Mouse (Mus musculus): ENCODE results near the gene Rrp9.

DNA sequence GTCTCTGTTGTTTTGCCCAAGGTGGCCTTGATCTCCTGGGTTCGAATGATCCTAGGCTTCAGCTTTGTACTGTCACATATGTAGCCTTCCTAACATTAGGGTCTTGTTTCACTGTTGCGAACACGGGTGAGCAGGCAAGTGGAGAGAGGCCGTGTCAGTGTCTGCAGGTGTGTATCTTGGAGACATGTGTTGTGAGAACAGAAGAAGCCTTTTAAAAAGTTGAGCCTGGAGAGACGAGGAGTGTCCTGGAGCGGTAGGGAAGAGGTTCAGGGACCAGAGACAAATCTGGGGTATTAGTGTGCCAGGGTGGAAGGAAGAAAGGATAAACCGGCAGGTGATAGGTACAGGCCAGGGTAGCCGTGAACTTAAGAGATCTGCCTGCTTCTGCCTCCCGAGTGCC lies 2.3 kb downstream of the Rrp9 start:
- TF ChIP-seq POLR2A (IDR thresholded peaks at IDR 0.05; ENCODE audit: insufficient read depth, low read length) (no peak), CTCF (IDR thresholded peaks at IDR 0.05; ENCODE audit: low read depth, low read length) (no peak)
